Mouse (Mus musculus) midbrain, embryonic 15.5 days (tissue): Measurements from ENCODE around the gene Pde1b. TPM values are rescaled to one million over a fixed set of nuclear protein-coding genes. Genes with fewer than 3 reads are reported as not detected.

Experiments
- ATAC-seq: fragments of 200-750 bp; cut with Nextera tagmentation; replicated peaks from 2 replicates; pipeline ENCODE4 v1.8.0; 2017; ENCODE audit warnings: moderate TSS enrichment
- H3K27ac ChIP-seq: fragments of 300-500 bp; sonication (generic); 2 replicates; pipeline ENCODE4 v1.5.1; 2015; ENCODE audit warnings: mild to moderate bottlenecking, inconsistent platforms
- H3K27me3 ChIP-seq: fragments of 300-500 bp; sonication (generic); replicated peaks from 2 replicates; pipeline ENCODE4 v1.6.1; 2015; ENCODE audit warnings: inconsistent platforms
- H3K36me3 ChIP-seq: fragments of 300-500 bp; sonication (generic); replicated peaks from 2 replicates; pipeline ENCODE4 v1.6.1; 2015; ENCODE audit warnings: inconsistent platforms
- H3K4me1 ChIP-seq: fragments of 300-500 bp; sonication (generic); 2 replicates; pipeline ENCODE4 v1.6.1; 2015; ENCODE audit warnings: inconsistent platforms
- H3K4me2 ChIP-seq: fragments of 300-500 bp; sonication (generic); 2 replicates; pipeline ENCODE4 v1.6.1; 2015; ENCODE audit warnings: inconsistent platforms, mild to moderate bottlenecking, moderate library complexity
- H3K4me3 ChIP-seq: fragments of 300-500 bp; sonication (generic); 2 replicates; pipeline ENCODE4 v1.5.1; 2015; ENCODE audit warnings: mild to moderate bottlenecking, inconsistent platforms
- H3K9ac ChIP-seq: fragments of 300-500 bp; sonication (generic); 2 replicates; pipeline ENCODE4 v1.6.1; 2015; ENCODE audit warnings: mild to moderate bottlenecking, inconsistent platforms
- H3K9me3 ChIP-seq: fragments of 300-500 bp; sonication (generic); 2 replicates; pipeline ENCODE4 v1.6.1; 2016; ENCODE audit warnings: inconsistent platforms
- WGBS: fragments of 180-500 bp; shearing (Covaris S2); methylation state at CpG from one replicate; pipeline ENCODE4 v1.1.7; 2015; ENCODE audit warnings: mixed read lengths; 5-methylcytosine and 5-hydroxymethylcytosine counted together
- polyA plus RNA-seq: library from polyadenylated mRNA; unstranded; fragments of >200 nt; fragmentation: Nextera tagmentation; extraction: Ambion mirVana; gene quantifications from 2 replicates; pipeline ENCODE4 v1.2.1, GENCODE M21; 2015

Gene Pde1b
- 87.2 and 87.4 TPM in 2 replicates for polyA plus RNA-seq

- peak within 1 kb of the TSS; percentile 74 for H3K4me3 ChIP-seq
- no peaks in the 10 kb centered on the region for H3K36me3 ChIP-seq
- H3K27me3 ChIP-seq: no peaks in the 10 kb centered on the region
- H3K9ac ChIP-seq: peak within 1 kb of the TSS; percentile 62
- WGBS: under 1% methylated on average over 58 of the region's 63 CpGs
- peak; percentile 88 for ATAC-seq
- H3K9me3 ChIP-seq: no peaks in the 10 kb centered on the region
- peak within 1 kb of the TSS; percentile 84 for H3K27ac ChIP-seq
- peaks cover 48% of the 10 kb centered on the region for H3K4me1 ChIP-seq
- H3K4me2 ChIP-seq: peak within 1 kb of the TSS; percentile 84
Measured at GRCm38 (mm10) chr15:103502435-103503250, at the start of gene Pde1b. TSS of gene Pde1b (plus strand) at chr15:103503034.

- ATAC-seq: no peak
- WGBS: 92% methylated on average over 13 of the region's 13 CpGs
- Histone ChIP-seq H3K27ac (no peak within 1 kb of the TSS), H3K36me3 (no peaks in the 10 kb centered on the region), H3K27me3 (no peaks in the 10 kb centered on the region), H3K9ac (no peak within 1 kb of the TSS), H3K4me3 (no peak within 1 kb of the TSS), H3K9me3 (no peaks in the 10 kb centered on the region), H3K4me1 (no peaks in the 10 kb centered on the region), H3K4me2 (no peak within 1 kb of the TSS)
Measured at GRCm38 (mm10) chr15:103453551-103454218, 49.1 kb upstream of the Pde1b start, which contains the start of gene Nckap1l. TSS of gene Nckap1l (plus strand) at chr15:103453794.

- Histone ChIP-seq H3K4me1 (no peaks in the 10 kb centered on the region), H3K27ac (no peak overlapping the region), H3K27me3 (no peaks in the 10 kb centered on the region), H3K4me2 (no peak overlapping the region), H3K9me3 (no peaks in the 10 kb centered on the region), H3K36me3 (no peaks in the 10 kb centered on the region), H3K4me3 (no peak overlapping the region), H3K9ac (no peak overlapping the region)
- WGBS: 88% methylated on average over 6 of the region's 6 CpGs
- no peak for ATAC-seq
Measured at GRCm38 (mm10) chr15:103454449-103454848, 48.4 kb upstream of the Pde1b start.

- WGBS: 63% methylated on average over 7 of the region's 7 CpGs
- Histone ChIP-seq H3K27me3 (no peaks in the 10 kb centered on the region), H3K4me2 (no peak overlapping the region), H3K36me3 (no peaks in the 10 kb centered on the region), H3K9me3 (no peaks in the 10 kb centered on the region), H3K4me3 (no peak overlapping the region), H3K27ac (no peak overlapping the region), H3K4me1 (no peaks in the 10 kb centered on the region), H3K9ac (no peak overlapping the region)
- ATAC-seq: no peak
Measured at GRCm38 (mm10) chr15:103462539-103463261, 40.1 kb upstream of the Pde1b start.

- H3K27ac ChIP-seq: no peak overlapping the region
- H3K4me2 ChIP-seq: no peak overlapping the region
- no peaks in the 10 kb centered on the region for H3K27me3 ChIP-seq
- H3K9ac ChIP-seq: no peak overlapping the region
- H3K4me1 ChIP-seq: no peaks in the 10 kb centered on the region
- WGBS: 88% methylated on average over 7 of the region's 7 CpGs
- no peaks in the 10 kb centered on the region for H3K9me3 ChIP-seq
- no peak for ATAC-seq
- H3K36me3 ChIP-seq: no peaks in the 10 kb centered on the region
- no peak overlapping the region for H3K4me3 ChIP-seq
Measured at GRCm38 (mm10) chr15:103471488-103472194, 31.2 kb upstream of the Pde1b start.

- Histone ChIP-seq H3K9ac (no peak overlapping the region), H3K4me2 (no peak overlapping the region), H3K9me3 (no peaks in the 10 kb centered on the region), H3K27ac (no peak overlapping the region), H3K4me3 (no peak overlapping the region), H3K4me1 (no peaks in the 10 kb centered on the region), H3K36me3 (no peaks in the 10 kb centered on the region), H3K27me3 (no peaks in the 10 kb centered on the region)
- 73% methylated on average over 3 of the region's 3 CpGs for WGBS
- no peak for ATAC-seq
Measured at GRCm38 (mm10) chr15:103472265-103472664, 30.6 kb upstream of the Pde1b start.

GRCm38 (mm10) chr15:103473182-103473581 is 29.7 kb upstream of the Pde1b start:
- Histone ChIP-seq H3K36me3 (no peaks in the 10 kb centered on the region), H3K27me3 (no peaks in the 10 kb centered on the region), H3K27ac (no peak overlapping the region)

GRCm38 (mm10) chr15:103473769-103474168 is 29.1 kb upstream of the Pde1b start:
- Histone ChIP-seq H3K27ac (no peak overlapping the region), H3K9ac (no peak overlapping the region), H3K27me3 (no peaks in the 10 kb centered on the region), H3K4me3 (no peak overlapping the region), H3K9me3 (no peaks in the 10 kb centered on the region), H3K4me1 (no peaks in the 10 kb centered on the region), H3K36me3 (no peaks in the 10 kb centered on the region), H3K4me2 (no peak overlapping the region)
- ATAC-seq: no peak
- WGBS: 92% methylated on average over 5 of the region's 5 CpGs

More at GRCm38 (mm10) chr15:103473182-103473581, 29.7 kb upstream of the Pde1b start:
- Histone ChIP-seq H3K4me3 (no peak overlapping the region), H3K4me2 (no peak overlapping the region), H3K4me1 (no peaks in the 10 kb centered on the region), H3K9me3 (no peaks in the 10 kb centered on the region), H3K9ac (no peak overlapping the region)
- ATAC-seq: no peak
- WGBS: 90% methylated on average over 7 of the region's 7 CpGs

- Histone ChIP-seq H3K36me3 (no peaks in the 10 kb centered on the region), H3K4me2 (no peak overlapping the region), H3K9ac (no peak overlapping the region), H3K9me3 (no peaks in the 10 kb centered on the region), H3K4me3 (no peak overlapping the region), H3K27ac (no peak overlapping the region), H3K27me3 (no peaks in the 10 kb centered on the region), H3K4me1 (peaks cover 4% of the 10 kb centered on the region; the same call in 1 of the 2 replicates)
- ATAC-seq: no peak
- WGBS: 62% methylated on average over 1 of the region's 1 CpGs
Measured at GRCm38 (mm10) chr15:103479080-103479606, 23.7 kb upstream of the Pde1b start.

GRCm38 (mm10) chr15:103480129-103480528 is 22.7 kb upstream of the Pde1b start:
- Histone ChIP-seq H3K4me2 (no peak overlapping the region), H3K4me3 (no peak overlapping the region), H3K9ac (no peak overlapping the region), H3K27me3 (no peaks in the 10 kb centered on the region), H3K4me1 (peaks cover 14% of the 10 kb centered on the region), H3K36me3 (no peaks in the 10 kb centered on the region), H3K27ac (no peak overlapping the region), H3K9me3 (no peaks in the 10 kb centered on the region)
- 87% methylated on average over 2 of the region's 2 CpGs for WGBS
- ATAC-seq: no peak

GRCm38 (mm10) chr15:103482488-103482887 is 20.3 kb upstream of the Pde1b start:
- ATAC-seq: peak; percentile 76
- 0% methylated on average over 1 of the region's 1 CpGs for WGBS
- no peak overlapping the region for H3K4me2 ChIP-seq
- no peak overlapping the region for H3K4me3 ChIP-seq
- no peaks in the 10 kb centered on the region for H3K27me3 ChIP-seq
- H3K27ac ChIP-seq: no peak overlapping the region
- no peak overlapping the region for H3K9ac ChIP-seq
- no peaks in the 10 kb centered on the region for H3K9me3 ChIP-seq
- peaks cover 20% of the 10 kb centered on the region for H3K4me1 ChIP-seq
- no peaks in the 10 kb centered on the region for H3K36me3 ChIP-seq
